Mouse (Mus musculus): ENCODE measurements around the gene Fgd3. TPM values are rescaled to one million over a fixed set of nuclear protein-coding genes. Genes with fewer than 3 reads are reported as not detected.

Fgd3 gene
- polyA plus RNA-seq, 1 experiment = 0.37 TPM

DNA sequence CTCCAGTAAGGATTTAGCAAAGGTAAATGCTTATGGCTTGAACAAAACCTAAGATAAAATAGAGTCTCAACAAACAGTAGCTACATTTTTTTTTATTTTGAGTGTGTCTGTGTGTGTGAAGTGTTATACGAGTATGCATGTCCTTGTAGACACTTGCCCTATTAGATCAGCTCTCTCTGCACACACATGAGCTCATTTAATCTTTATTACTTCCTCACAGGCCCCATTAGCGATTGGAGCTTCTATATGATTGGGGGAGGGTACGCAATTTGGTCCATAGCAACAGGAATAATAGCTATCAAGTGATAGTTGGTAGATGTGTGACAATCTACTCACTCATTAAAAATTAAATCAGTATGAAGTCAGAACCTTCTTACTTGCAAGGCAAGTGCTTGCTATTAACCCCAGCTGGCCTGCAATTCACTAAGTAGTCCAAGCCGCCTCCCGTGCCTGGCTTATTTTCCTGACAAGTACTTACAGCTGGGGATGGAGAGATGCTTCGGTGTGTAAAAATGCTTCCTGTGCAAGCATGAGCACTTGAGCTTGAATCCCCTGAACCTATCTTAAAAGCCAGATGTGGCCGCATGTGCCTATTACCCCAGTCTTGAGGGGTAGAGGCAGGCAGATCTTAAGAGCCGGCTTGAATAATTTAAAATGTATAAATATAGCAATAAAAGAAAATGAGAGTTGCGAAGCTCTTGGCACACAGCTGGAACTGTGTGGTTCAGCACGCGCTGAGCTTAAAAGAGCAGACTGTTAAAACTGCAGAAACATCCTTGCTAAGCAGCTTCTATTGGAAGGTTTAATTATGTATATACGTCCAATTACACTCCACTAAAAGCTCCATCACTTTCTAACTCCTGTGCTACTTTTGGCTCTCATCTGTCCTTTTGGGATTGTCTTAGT, 15.2 kb upstream of the Fgd3 start:
- Histone ChIP-seq H3K9ac (ENCODE audit: low read depth, poor library complexity, severe bottlenecking) (no peak overlapping the region), H3K4me3 (ENCODE audit: low read depth, low read length) (no peak overlapping the region), H3K4me1 (ENCODE audit: control insufficient read depth, insufficient read depth, low read length) (no peaks in the 10 kb centered on the region), H3K27ac (ENCODE audit: insufficient read depth, low read length) (no peak overlapping the region), H3K9me3 (replicated peaks; ENCODE audit: control insufficient read depth, insufficient read depth, low read length, poor library complexity, severe bottlenecking) (no peaks in the 10 kb centered on the region), H3K27me3 (ENCODE audit: control insufficient read depth, insufficient read depth, low read length, poor library complexity, severe bottlenecking) (no peaks in the 10 kb centered on the region), H3K36me3 (ENCODE audit: control insufficient read depth, insufficient read depth, low read length, poor library complexity, severe bottlenecking) (no peaks in the 10 kb centered on the region)
- no peak for TF ChIP-seq EP300 (IDR thresholded peaks at IDR 0.05; ENCODE audit: insufficient read depth, low read depth, low read length)
- TF ChIP-seq POLR2A (IDR thresholded peaks at IDR 0.05; ENCODE audit: insufficient read depth, low read length) = no peak
- no peak for TF ChIP-seq CTCF (IDR thresholded peaks at IDR 0.05; ENCODE audit: low read depth, low read length)

DNA sequence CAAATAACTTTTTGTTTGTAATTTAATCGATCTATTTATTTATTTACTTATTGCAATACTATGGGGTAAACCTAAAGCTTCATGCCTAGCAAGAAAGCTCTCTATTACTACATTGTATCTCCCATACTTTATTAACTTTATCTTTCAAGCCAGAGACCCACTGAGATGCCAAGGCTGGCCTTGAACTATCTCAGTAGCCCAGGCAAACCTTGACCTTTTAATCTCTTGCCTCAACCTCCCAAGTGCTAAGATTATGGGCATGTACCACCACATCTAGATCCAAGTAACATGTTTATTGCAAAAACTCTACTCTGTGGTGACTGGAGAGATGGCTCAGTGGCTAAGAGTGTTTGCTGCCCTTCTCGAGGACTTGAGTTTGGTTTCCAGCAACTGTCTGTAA, 13.1 kb upstream of the Fgd3 start:
- no peaks in the 10 kb centered on the region for H3K9me3 ChIP-seq (replicated peaks; ENCODE audit: control insufficient read depth, insufficient read depth, low read length, poor library complexity, severe bottlenecking)
- no peaks in the 10 kb centered on the region for H3K36me3 ChIP-seq (ENCODE audit: control insufficient read depth, insufficient read depth, low read length, poor library complexity, severe bottlenecking)
- no peak overlapping the region for H3K4me3 ChIP-seq (ENCODE audit: low read depth, low read length)
- H3K9ac ChIP-seq (ENCODE audit: low read depth, poor library complexity, severe bottlenecking) = no peak overlapping the region
- no peak for TF ChIP-seq CTCF (IDR thresholded peaks at IDR 0.05; ENCODE audit: low read depth, low read length)
- TF ChIP-seq POLR2A (IDR thresholded peaks at IDR 0.05; ENCODE audit: insufficient read depth, low read length) = no peak
- no peak for TF ChIP-seq EP300 (IDR thresholded peaks at IDR 0.05; ENCODE audit: insufficient read depth, low read depth, low read length)
- H3K4me1 ChIP-seq (ENCODE audit: control insufficient read depth, insufficient read depth, low read length) = no peaks in the 10 kb centered on the region
- H3K27ac ChIP-seq (ENCODE audit: insufficient read depth, low read length) = no peak overlapping the region
- H3K27me3 ChIP-seq (ENCODE audit: control insufficient read depth, insufficient read depth, low read length, poor library complexity, severe bottlenecking) = no peaks in the 10 kb centered on the region

DNA sequence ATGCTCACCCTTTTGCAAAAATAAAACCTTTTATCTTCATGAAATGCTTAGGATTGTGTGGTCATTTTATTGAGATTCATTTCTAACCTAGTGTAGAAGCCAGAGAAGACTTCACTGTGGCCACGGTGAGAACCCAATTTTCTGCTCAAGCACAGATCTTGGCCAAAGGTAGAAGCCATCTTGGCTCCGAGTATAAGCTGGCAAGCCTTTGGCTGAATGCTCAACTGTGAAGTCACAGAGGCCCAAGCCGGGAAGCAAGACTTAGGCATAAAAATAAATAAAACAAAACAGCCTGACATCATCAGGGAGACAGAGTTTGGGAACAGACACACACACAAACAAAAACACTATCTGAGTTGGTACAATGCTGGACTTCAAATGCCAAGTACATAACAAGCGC, 8.0 kb upstream of the Fgd3 start:
- TF ChIP-seq CTCF (IDR thresholded peaks at IDR 0.05; ENCODE audit: low read depth, low read length) (no peak), POLR2A (IDR thresholded peaks at IDR 0.05; ENCODE audit: insufficient read depth, low read length) (no peak), EP300 (IDR thresholded peaks at IDR 0.05; ENCODE audit: insufficient read depth, low read depth, low read length) (no peak)
- no peaks in the 10 kb centered on the region for H3K9me3 ChIP-seq (replicated peaks; ENCODE audit: control insufficient read depth, insufficient read depth, low read length, poor library complexity, severe bottlenecking)
- H3K36me3 ChIP-seq (ENCODE audit: control insufficient read depth, insufficient read depth, low read length, poor library complexity, severe bottlenecking) = no peaks in the 10 kb centered on the region
- H3K4me1 ChIP-seq (ENCODE audit: control insufficient read depth, insufficient read depth, low read length) = no peaks in the 10 kb centered on the region
- no peak overlapping the region for H3K9ac ChIP-seq (ENCODE audit: low read depth, poor library complexity, severe bottlenecking)
- no peak overlapping the region for H3K27ac ChIP-seq (ENCODE audit: insufficient read depth, low read length)
- no peak overlapping the region for H3K4me3 ChIP-seq (ENCODE audit: low read depth, low read length)
- H3K27me3 ChIP-seq (ENCODE audit: control insufficient read depth, insufficient read depth, low read length, poor library complexity, severe bottlenecking) = no peaks in the 10 kb centered on the region

DNA sequence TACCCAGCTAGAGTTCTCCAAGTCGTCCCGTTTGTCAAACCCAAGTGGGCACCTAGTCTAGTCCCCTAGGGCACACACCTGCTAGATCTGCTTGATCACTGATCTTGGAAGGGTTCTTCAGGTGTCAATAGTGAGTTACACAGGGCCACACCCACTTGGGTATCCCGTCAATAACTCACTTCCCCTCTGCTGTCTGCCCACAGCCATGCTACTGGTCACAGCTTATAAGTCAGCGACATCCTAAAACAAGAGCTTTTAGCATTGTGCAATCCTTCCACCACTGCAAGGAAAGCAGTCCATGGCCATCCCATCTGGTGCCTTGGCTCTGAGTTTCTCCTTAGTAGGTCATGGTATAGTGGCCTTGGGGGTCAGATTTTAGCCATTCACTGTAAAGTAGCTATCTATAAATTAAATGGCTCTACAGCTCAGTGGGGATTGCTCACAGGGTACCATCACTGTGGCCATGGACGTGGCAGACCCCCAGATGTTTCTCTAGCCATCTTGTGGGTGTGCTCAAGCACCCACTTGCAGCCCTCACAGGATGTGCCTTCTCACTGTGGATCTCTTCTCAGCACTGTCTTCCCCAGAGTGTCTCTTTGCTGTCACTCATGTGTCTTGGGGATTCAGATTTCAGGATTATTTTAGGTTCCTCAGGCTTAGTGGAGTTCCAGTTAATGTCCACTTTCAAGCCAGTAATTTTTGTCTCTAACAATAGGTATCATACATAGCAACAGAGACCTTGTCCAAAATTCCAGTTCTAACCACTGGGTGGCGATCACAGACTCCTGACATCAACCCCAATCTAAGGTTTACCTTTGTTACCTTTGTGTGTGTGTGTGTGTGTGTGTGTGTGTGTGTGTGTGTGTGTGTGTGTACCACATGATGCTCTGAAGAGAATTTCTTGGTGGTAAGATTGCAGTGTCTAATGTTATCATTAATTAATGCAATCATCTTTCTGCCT, 6.4 kb upstream of the Fgd3 start:
- Histone ChIP-seq H3K27me3 (ENCODE audit: control insufficient read depth, insufficient read depth, low read length, poor library complexity, severe bottlenecking) (no peaks in the 10 kb centered on the region), H3K9ac (ENCODE audit: low read depth, poor library complexity, severe bottlenecking) (no peak overlapping the region), H3K27ac (ENCODE audit: insufficient read depth, low read length) (no peak overlapping the region), H3K9me3 (replicated peaks; ENCODE audit: control insufficient read depth, insufficient read depth, low read length, poor library complexity, severe bottlenecking) (no peaks in the 10 kb centered on the region), H3K4me3 (ENCODE audit: low read depth, low read length) (no peak overlapping the region), H3K4me1 (ENCODE audit: control insufficient read depth, insufficient read depth, low read length) (no peaks in the 10 kb centered on the region), H3K36me3 (ENCODE audit: control insufficient read depth, insufficient read depth, low read length, poor library complexity, severe bottlenecking) (no peaks in the 10 kb centered on the region)
- TF ChIP-seq CTCF (IDR thresholded peaks at IDR 0.05; ENCODE audit: low read depth, low read length) = no peak
- no peak for TF ChIP-seq POLR2A (IDR thresholded peaks at IDR 0.05; ENCODE audit: insufficient read depth, low read length)
- TF ChIP-seq EP300 (IDR thresholded peaks at IDR 0.05; ENCODE audit: insufficient read depth, low read depth, low read length) = no peak

DNA sequence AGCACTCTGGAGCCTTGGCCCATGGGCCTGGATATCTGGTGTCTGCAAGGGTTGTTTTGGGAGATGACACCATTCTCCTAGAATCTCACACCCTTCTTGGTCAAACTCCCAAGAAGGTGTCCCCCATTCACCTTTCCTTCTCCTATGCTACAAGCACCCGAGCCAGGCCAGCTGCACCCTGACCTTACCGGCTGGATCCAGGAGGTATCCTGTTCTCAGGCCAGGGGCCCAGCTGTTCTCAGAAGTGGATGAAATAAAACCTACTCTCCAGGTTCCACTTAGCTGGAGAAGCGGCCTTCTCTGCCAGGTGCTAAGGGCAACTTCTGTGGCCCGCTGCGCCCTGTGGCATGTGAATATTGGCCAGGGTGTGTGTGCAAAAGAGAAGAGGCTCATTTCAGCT, 4.8 kb upstream of the Fgd3 start:
- Histone ChIP-seq H3K27ac (ENCODE audit: insufficient read depth, low read length) (no peak overlapping the region), H3K9ac (ENCODE audit: low read depth, poor library complexity, severe bottlenecking) (no peak overlapping the region), H3K27me3 (ENCODE audit: control insufficient read depth, insufficient read depth, low read length, poor library complexity, severe bottlenecking) (no peaks in the 10 kb centered on the region), H3K9me3 (replicated peaks; ENCODE audit: control insufficient read depth, insufficient read depth, low read length, poor library complexity, severe bottlenecking) (no peaks in the 10 kb centered on the region), H3K4me1 (ENCODE audit: control insufficient read depth, insufficient read depth, low read length) (no peaks in the 10 kb centered on the region), H3K4me3 (ENCODE audit: low read depth, low read length) (no peak overlapping the region), H3K36me3 (ENCODE audit: control insufficient read depth, insufficient read depth, low read length, poor library complexity, severe bottlenecking) (no peaks in the 10 kb centered on the region)
- TF ChIP-seq CTCF (IDR thresholded peaks at IDR 0.05; ENCODE audit: low read depth, low read length) = no peak
- TF ChIP-seq POLR2A (IDR thresholded peaks at IDR 0.05; ENCODE audit: insufficient read depth, low read length) = no peak
- no peak for TF ChIP-seq EP300 (IDR thresholded peaks at IDR 0.05; ENCODE audit: insufficient read depth, low read depth, low read length)
